Mouse (Mus musculus) lung, postnatal 0 days (tissue): ENCODE measurements at regions not wholly inside any gene's neighbourhood (a gene's known extent, or its start where the extent isn't known, plus 50 kb on each side); places are given as distances from the start of the nearest gene placed in this dataset.

Experiments
- CTCF ChIP-seq: IDR thresholded peaks from 2 replicates; pipeline ENCODE4 v1.5.1; 2016; ENCODE audit warnings: antibody characterized with exemption, mild to moderate bottlenecking
- EP300 ChIP-seq: IDR thresholded peaks from 2 replicates; pipeline ENCODE4 v1.6.1; 2016; ENCODE audit warnings: antibody characterized with exemption, mild to moderate bottlenecking, control low read depth

- TF ChIP-seq EP300 (no peak), CTCF (no peak)
Measured at GRCm38 (mm10) chr4:142722845-142723553, 483.8 kb upstream of the Kazn start.
